Mouse (Mus musculus): Measurements from ENCODE around the gene Tacr1.

- no peak for TF ChIP-seq CTCF (IDR thresholded peaks at IDR 0.05; ENCODE audit: control insufficient read depth, insufficient read depth, insufficient read length)
- no peak for TF ChIP-seq MAX (IDR thresholded peaks at IDR 0.05)
Observed at GRCm38 (mm10) chr6:82519626-82520025, 117.5 kb downstream of the Tacr1 start.
